Mouse (Mus musculus): Measurements from ENCODE around the gene Klkb1. TPM values are rescaled to one million over a fixed set of nuclear protein-coding genes. Genes with fewer than 3 reads are reported as not detected.

Gene Klkb1
- polyA plus RNA-seq, 1 experiment from 2014 or later = 0.32 TPM

GRCm38 (mm10) chr8:45267611-45268391 is 26.9 kb downstream of the Klkb1 start:
- ATAC-seq (ENCODE audit: insufficient number of reproducible peaks, low FRiP score, low TSS enrichment, low read depth) = no peak
- 70% methylated on average over 4 of the region's 4 CpGs for whole genome bisulfite sequencing
- no peak overlapping the region for H3K27ac ChIP-seq (replicated peaks)
- no peaks in the 10 kb centered on the region for H3K4me1 ChIP-seq
- H3K4me2 ChIP-seq (replicated peaks) = no peak overlapping the region
- no peak overlapping the region for H3K9ac ChIP-seq
- H3K9me3 ChIP-seq (replicated peaks) = no peaks in the 10 kb centered on the region
- H3K27me3 ChIP-seq = no peaks in the 10 kb centered on the region
- H3K36me3 ChIP-seq = no peaks in the 10 kb centered on the region
- H3K4me3 ChIP-seq (replicated peaks) = no peak overlapping the region

GRCm38 (mm10) chr8:45266993-45267392 is 27.7 kb downstream of the Klkb1 start:
- H3K4me2 ChIP-seq (replicated peaks) = no peak overlapping the region
- no peaks in the 10 kb centered on the region for H3K27me3 ChIP-seq
- H3K4me3 ChIP-seq (replicated peaks) = no peak overlapping the region
- H3K36me3 ChIP-seq = no peaks in the 10 kb centered on the region
- no peaks in the 10 kb centered on the region for H3K9me3 ChIP-seq (replicated peaks)
- no peak overlapping the region for H3K9ac ChIP-seq
- no peaks in the 10 kb centered on the region for H3K4me1 ChIP-seq
- 43% methylated on average over 8 of the region's 8 CpGs for WGBS
- H3K27ac ChIP-seq (replicated peaks) = no peak overlapping the region
- no peak for ATAC-seq (ENCODE audit: insufficient number of reproducible peaks, low FRiP score, low TSS enrichment, low read depth)

GRCm38 (mm10) chr8:45264918-45265317 is 29.7 kb downstream of the Klkb1 start:
- H3K4me2 ChIP-seq (replicated peaks) = no peak overlapping the region
- H3K9ac ChIP-seq = no peak overlapping the region
- H3K9me3 ChIP-seq (replicated peaks) = no peaks in the 10 kb centered on the region
- no peak overlapping the region for H3K27ac ChIP-seq (replicated peaks)
- no peaks in the 10 kb centered on the region for H3K4me1 ChIP-seq
- ATAC-seq (ENCODE audit: insufficient number of reproducible peaks, low FRiP score, low TSS enrichment, low read depth) = no peak
- H3K27me3 ChIP-seq = no peaks in the 10 kb centered on the region
- WGBS = 84% methylated on average over 4 of the region's 4 CpGs
- no peaks in the 10 kb centered on the region for H3K36me3 ChIP-seq
- no peak overlapping the region for H3K4me3 ChIP-seq (replicated peaks)

- Histone ChIP-seq H3K4me2 (replicated peaks) (no peak overlapping the region), H3K27ac (replicated peaks) (no peak overlapping the region), H3K4me3 (replicated peaks) (no peak overlapping the region), H3K9me3 (replicated peaks) (no peaks in the 10 kb centered on the region), H3K36me3 (no peaks in the 10 kb centered on the region), H3K27me3 (no peaks in the 10 kb centered on the region), H3K9ac (no peak overlapping the region), H3K4me1 (no peaks in the 10 kb centered on the region)
- ATAC-seq (ENCODE audit: insufficient number of reproducible peaks, low FRiP score, low TSS enrichment, low read depth) = no peak
- 90% methylated on average over 3 of the region's 3 CpGs for WGBS
These were observed 31.8 kb downstream of the Klkb1 start for GRCm38 (mm10) chr8:45262851-45263250.

GRCm38 (mm10) chr8:45261920-45262319 is 32.7 kb downstream of the Klkb1 start, which contains the start of gene F11:
Gene F11 (minus strand): TSS chr8:45262031.
- H3K9ac ChIP-seq = no peak within 1 kb of the TSS
- no peaks in the 10 kb centered on the region for H3K27me3 ChIP-seq
- H3K4me2 ChIP-seq (replicated peaks) = no peak within 1 kb of the TSS
- no peak within 1 kb of the TSS for H3K4me3 ChIP-seq (replicated peaks)
- WGBS = 77% methylated on average over 10 of the region's 10 CpGs
- no peak within 1 kb of the TSS for H3K27ac ChIP-seq (replicated peaks)
- H3K4me1 ChIP-seq = no peaks in the 10 kb centered on the region
- no peak for ATAC-seq (ENCODE audit: insufficient number of reproducible peaks, low FRiP score, low TSS enrichment, low read depth)
- H3K36me3 ChIP-seq = no peaks in the 10 kb centered on the region
- no peaks in the 10 kb centered on the region for H3K9me3 ChIP-seq (replicated peaks)

- Histone ChIP-seq H3K9me3 (replicated peaks) (no peaks in the 10 kb centered on the region), H3K9ac (no peak overlapping the region), H3K27ac (replicated peaks) (no peak overlapping the region), H3K36me3 (no peaks in the 10 kb centered on the region), H3K4me1 (no peaks in the 10 kb centered on the region), H3K4me2 (replicated peaks) (no peak overlapping the region), H3K4me3 (replicated peaks) (no peak overlapping the region), H3K27me3 (no peaks in the 10 kb centered on the region)
- no peak for ATAC-seq (ENCODE audit: insufficient number of reproducible peaks, low FRiP score, low TSS enrichment, low read depth)
- WGBS = 80% methylated on average over 8 of the region's 8 CpGs
These were observed 36.2 kb downstream of the Klkb1 start for GRCm38 (mm10) chr8:45258421-45258820.

GRCm38 (mm10) chr8:45255040-45255439 is 39.6 kb downstream of the Klkb1 start:
- H3K36me3 ChIP-seq = no peaks in the 10 kb centered on the region
- no peak overlapping the region for H3K4me2 ChIP-seq (replicated peaks)
- ATAC-seq (ENCODE audit: insufficient number of reproducible peaks, low FRiP score, low TSS enrichment, low read depth) = no peak
- 87% methylated on average over 12 of the region's 12 CpGs for WGBS
- no peaks in the 10 kb centered on the region for H3K27me3 ChIP-seq
- no peak overlapping the region for H3K4me3 ChIP-seq (replicated peaks)
- H3K4me1 ChIP-seq = no peaks in the 10 kb centered on the region
- H3K27ac ChIP-seq (replicated peaks) = no peak overlapping the region
- no peaks in the 10 kb centered on the region for H3K9me3 ChIP-seq (replicated peaks)
- H3K9ac ChIP-seq = no peak overlapping the region

GRCm38 (mm10) chr8:45254194-45254842 is 40.3 kb downstream of the Klkb1 start:
- H3K27me3 ChIP-seq = no peaks in the 10 kb centered on the region
- WGBS = 81% methylated on average over 8 of the region's 8 CpGs
- ATAC-seq (ENCODE audit: insufficient number of reproducible peaks, low FRiP score, low TSS enrichment, low read depth) = no peak

GRCm38 (mm10) chr8:45253586-45253985 is 41.1 kb downstream of the Klkb1 start:
- Histone ChIP-seq H3K9me3 (replicated peaks) (no peaks in the 10 kb centered on the region), H3K27me3 (no peaks in the 10 kb centered on the region), H3K36me3 (no peaks in the 10 kb centered on the region), H3K9ac (no peak overlapping the region), H3K4me1 (no peaks in the 10 kb centered on the region), H3K4me3 (replicated peaks) (no peak overlapping the region), H3K27ac (replicated peaks) (no peak overlapping the region), H3K4me2 (replicated peaks) (no peak overlapping the region)
- no peak for ATAC-seq (ENCODE audit: insufficient number of reproducible peaks, low FRiP score, low TSS enrichment, low read depth)
- 93% methylated on average over 1 of the region's 1 CpGs for WGBS

More at GRCm38 (mm10) chr8:45254194-45254842, 40.3 kb downstream of the Klkb1 start:
- H3K4me1 ChIP-seq = no peaks in the 10 kb centered on the region
- no peak overlapping the region for H3K27ac ChIP-seq (replicated peaks)
- no peak overlapping the region for H3K4me2 ChIP-seq (replicated peaks)
- H3K36me3 ChIP-seq = no peaks in the 10 kb centered on the region
- H3K9me3 ChIP-seq (replicated peaks) = no peaks in the 10 kb centered on the region
- H3K4me3 ChIP-seq (replicated peaks) = no peak overlapping the region
- no peak overlapping the region for H3K9ac ChIP-seq

GRCm38 (mm10) chr8:45253111-45253510 is 41.5 kb downstream of the Klkb1 start:
- Histone ChIP-seq H3K4me3 (replicated peaks) (no peak overlapping the region), H3K4me1 (no peaks in the 10 kb centered on the region), H3K9me3 (replicated peaks) (no peaks in the 10 kb centered on the region), H3K9ac (no peak overlapping the region), H3K27ac (replicated peaks) (no peak overlapping the region), H3K4me2 (replicated peaks) (no peak overlapping the region), H3K36me3 (no peaks in the 10 kb centered on the region), H3K27me3 (no peaks in the 10 kb centered on the region)
- WGBS = 59% methylated on average over 2 of the region's 2 CpGs
- no peak for ATAC-seq (ENCODE audit: insufficient number of reproducible peaks, low FRiP score, low TSS enrichment, low read depth)

GRCm38 (mm10) chr8:45246307-45246706 is 48.4 kb downstream of the Klkb1 start:
- H3K27ac ChIP-seq (replicated peaks) = no peak overlapping the region
- no peaks in the 10 kb centered on the region for H3K9me3 ChIP-seq (replicated peaks)
- no peak overlapping the region for H3K9ac ChIP-seq
- no peaks in the 10 kb centered on the region for H3K36me3 ChIP-seq
- H3K4me2 ChIP-seq (replicated peaks) = no peak overlapping the region
- no peak for ATAC-seq (ENCODE audit: insufficient number of reproducible peaks, low FRiP score, low TSS enrichment, low read depth)
- H3K4me1 ChIP-seq = no peaks in the 10 kb centered on the region
- H3K4me3 ChIP-seq (replicated peaks) = no peak overlapping the region
- no peaks in the 10 kb centered on the region for H3K27me3 ChIP-seq
- 55% methylated on average over 7 of the region's 7 CpGs for WGBS

Measured in embryonic facial prominence, embryonic 15.5 days (tissue).